Mouse (Mus musculus) T-cell, adult 66 days (primary cell): Measurements from ENCODE around the gene Sntb2. TPM values are rescaled to one million over a fixed set of nuclear protein-coding genes. Genes with fewer than 3 reads are reported as not detected.

ENCODE experiments used
- total RNA-seq, 2 experiments: library from RNA; stranded (reverse); gene quantifications; 3 replicates in 1 of 2; 4 replicates in 1 of 2; pipeline ENCODE4 v1.2.4; 2023

Gene Sntb2
- 10 to 100 TPM; 17.0 to 19.7 TPM for total RNA-seq

GRCm38 (mm10) chr8:106935324-106935869 lies at the start of gene Sntb2:
Sntb2 (plus strand) TSS chr8:106935750.

GRCm38 (mm10) chr8:106893481-106894156 lies 41.9 kb upstream of the Sntb2 start, which contains the start of gene Utp4:
Utp4 (plus strand) TSS chr8:106893636.

GRCm38 (mm10) chr8:107030650-107031576 lies 95.4 kb downstream of the Sntb2 start, which contains the start of gene Vps4a:
Vps4a (plus strand) TSS chr8:107031222.

GRCm38 (mm10) chr8:107048061-107048941 lies 112.8 kb downstream of the Sntb2 start, which contains the start of gene Pdf:
Pdf (minus strand) TSS chr8:107048614.

GRCm38 (mm10) chr8:107056076-107056972 lies 120.8 kb downstream of the Sntb2 start, which contains the start of the genes Cog8 and Nip7:
Cog8 (minus strand) TSS chr8:107056689.
Nip7 (plus strand) TSS chr8:107056877.

GRCm38 (mm10) chr8:107065511-107066496 lies 130.3 kb downstream of the Sntb2 start, which contains the start of gene Tmed6:
Tmed6 (minus strand) TSS chr8:107065644.

Other genes starting within 250 kb of the Sntb2 start
- gene Has3, start 65.5 kb upstream of the Sntb2 start, total RNA-seq, result 1 to 10 TPM; 1.2 to 1.8 TPM
- gene Utp4, start 42.1 kb upstream of the Sntb2 start, total RNA-seq, result 10 to 100 TPM; 43.0 to 50.3 TPM
- 10 to 100 TPM; 45.9 to 50.3 TPM for gene Vps4a, start 95.5 kb downstream of the Sntb2 start, total RNA-seq
- gene Pdf, start 112.9 kb downstream of the Sntb2 start, total RNA-seq, result 10 to 100 TPM; 12.8 to 15.0 TPM
- gene Cog8, start 120.9 kb downstream of the Sntb2 start, total RNA-seq, result 10 to 100 TPM; 36.7 to 44.7 TPM
- 10 to 100 TPM; 71.2 to 74.7 TPM for gene Nip7, start 121.1 kb downstream of the Sntb2 start, total RNA-seq
- gene Tmed6, start 129.9 kb downstream of the Sntb2 start, total RNA-seq, result not detected
- 10 to 100 TPM; 46.3 to 46.9 TPM for gene Terf2, start 160.8 kb downstream of the Sntb2 start, total RNA-seq
- 10 to 100 TPM; 36.4 to 41.1 TPM for gene Cyb5b, start 214.9 kb downstream of the Sntb2 start, total RNA-seq